Mouse (Mus musculus) C2C12 (cell line): ENCODE measurements around the gene Slitrk3. TPM values are rescaled to one million over a fixed set of nuclear protein-coding genes. Genes with fewer than 3 reads are reported as not detected.

Source experiments
- H3K27me3 ChIP-seq: one replicate; pipeline ENCODE4 v1.6.1; 2011; ENCODE audit not compliant: control insufficient read depth, insufficient read depth, insufficient read length
- H3K36me3 ChIP-seq: one replicate; pipeline ENCODE4 v1.6.1; 2011; ENCODE audit not compliant: control insufficient read depth, insufficient read depth
- H3K4me3 ChIP-seq: one replicate; pipeline ENCODE4 v1.5.1; 2011; ENCODE audit warnings: mild to moderate bottlenecking, control low read depth; ENCODE audit not compliant: poor library complexity, insufficient read depth, severe bottlenecking
- H3K79me2 ChIP-seq: one replicate; pipeline ENCODE4 v1.6.1; 2011; ENCODE audit not compliant: control insufficient read depth, insufficient read depth
- H3K79me3 ChIP-seq: one replicate; pipeline ENCODE4 v1.6.1; 2011; ENCODE audit warnings: low read depth, control low read depth
- H3ac ChIP-seq: one replicate; pipeline ENCODE3; 2011; ENCODE audit warnings: low read depth; ENCODE audit not compliant: control insufficient read depth, insufficient read length
- CEBPB ChIP-seq: IDR thresholded peaks from one replicate; pipeline ENCODE4 v1.6.1; 2011; ENCODE audit warnings: low read depth, mild to moderate bottlenecking, control low read depth, moderate library complexity
- CTCF ChIP-seq: IDR thresholded peaks from one replicate; pipeline ENCODE4 v1.5.1; 2011; ENCODE audit not compliant: control insufficient read depth, insufficient read depth, insufficient read length
- FOSL1 ChIP-seq: IDR thresholded peaks from one replicate; pipeline ENCODE4 v1.8.0; 2011; ENCODE audit warnings: mild to moderate bottlenecking, low read length; ENCODE audit not compliant: poor library complexity, insufficient read depth, severe bottlenecking
- MAX ChIP-seq: IDR thresholded peaks from one replicate; pipeline ENCODE4 v1.6.1; 2011; ENCODE audit warnings: mild to moderate bottlenecking, control low read depth
- MYOD1 ChIP-seq: IDR thresholded peaks from one replicate; pipeline ENCODE4 v1.6.1; 2011; ENCODE audit warnings: low read depth; ENCODE audit not compliant: control insufficient read depth, insufficient read length
- MYOG ChIP-seq: IDR thresholded peaks from one replicate; pipeline ENCODE4 v1.6.1; 2011; ENCODE audit not compliant: control insufficient read depth, insufficient read length; ENCODE audit errors: extremely low read depth
- USF1 ChIP-seq: IDR thresholded peaks from one replicate; pipeline ENCODE4 v1.6.1; 2011; ENCODE audit warnings: low read depth, mild to moderate bottlenecking, control low read depth, moderate library complexity
- polyA plus RNA-seq: library from polyadenylated mRNA; unstranded; fragments of >200 nt; fragmentation: generic; extraction: Trizol; gene quantifications from one replicate; pipeline ENCODE4 v1.2.1, GENCODE M21; 2012; ENCODE audit warnings: missing spikeins

Gene Slitrk3
- polyA plus RNA-seq, 1 experiment: not detected

DNA sequence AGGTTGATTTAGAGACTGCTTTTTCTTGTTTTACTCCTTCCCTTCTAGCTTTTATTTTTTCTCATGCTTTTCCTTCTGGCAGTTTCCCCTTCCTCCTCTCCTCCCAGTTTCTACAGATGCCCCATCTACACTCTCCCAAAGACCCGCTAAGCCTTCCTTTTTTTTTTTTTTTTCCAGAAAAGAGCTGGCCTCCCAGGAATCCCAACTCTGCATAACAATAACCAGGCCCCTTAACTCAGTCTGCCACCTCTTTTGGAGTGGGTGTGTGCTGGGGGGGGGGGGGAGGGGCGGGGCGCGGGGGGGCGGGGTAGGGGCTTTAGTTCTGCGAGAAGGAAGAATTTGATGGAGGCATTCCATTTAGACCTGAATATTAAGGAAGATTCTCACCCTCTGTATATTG, 51.6 kb downstream of the Slitrk3 start:
- no peak overlapping the region for H3ac ChIP-seq
- TF ChIP-seq FOSL1 (no peak), MAX (no peak), CEBPB (no peak), MYOD1 (no peak), USF1 (no peak), MYOG (no peak), CTCF (no peak)
- no peaks in the 10 kb centered on the region for H3K79me2 ChIP-seq
- no peaks in the 10 kb centered on the region for H3K36me3 ChIP-seq
- H3K4me3 ChIP-seq: no peak overlapping the region
- no peaks in the 10 kb centered on the region for H3K27me3 ChIP-seq
- no peaks in the 10 kb centered on the region for H3K79me3 ChIP-seq

DNA sequence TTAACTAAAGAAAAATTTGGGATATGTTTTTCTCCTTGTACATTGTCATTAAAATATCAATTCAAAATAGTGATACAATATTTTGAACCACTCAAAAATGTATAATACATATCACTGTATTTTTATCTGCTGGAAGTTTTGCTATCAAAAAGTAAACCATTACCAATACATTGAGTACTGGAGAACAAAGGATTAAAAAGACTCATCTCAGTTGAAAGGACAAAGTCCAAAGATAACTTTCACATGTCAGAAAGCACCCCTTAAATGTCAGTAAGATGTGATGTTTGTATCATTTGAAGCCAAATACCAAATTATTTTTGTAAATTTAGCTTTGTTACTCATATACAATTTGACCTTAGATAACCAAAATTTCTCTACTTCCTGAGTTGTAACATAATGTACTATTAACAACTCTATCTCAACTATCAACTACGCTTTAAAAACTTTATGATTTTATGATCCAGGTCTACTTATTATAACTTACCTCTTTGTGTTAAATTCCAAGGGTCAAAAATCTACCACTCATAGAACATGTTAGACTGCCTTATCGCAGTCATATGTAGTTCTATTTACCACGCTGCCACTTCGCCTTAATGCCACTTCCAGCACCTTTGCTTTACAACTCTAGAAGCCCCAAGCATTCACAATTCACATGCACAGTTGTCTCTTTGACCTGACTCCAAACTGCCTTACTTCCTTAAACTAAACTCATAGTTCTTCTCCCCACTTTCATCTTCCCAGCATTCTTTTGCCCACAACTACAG, 54.5 kb downstream of the Slitrk3 start:
- TF ChIP-seq MYOD1 (no peak), USF1 (no peak), FOSL1 (no peak), CTCF (no peak), MYOG (no peak), MAX (no peak), CEBPB (no peak)
- Histone ChIP-seq H3K4me3 (no peak overlapping the region), H3K79me3 (no peaks in the 10 kb centered on the region)

DNA sequence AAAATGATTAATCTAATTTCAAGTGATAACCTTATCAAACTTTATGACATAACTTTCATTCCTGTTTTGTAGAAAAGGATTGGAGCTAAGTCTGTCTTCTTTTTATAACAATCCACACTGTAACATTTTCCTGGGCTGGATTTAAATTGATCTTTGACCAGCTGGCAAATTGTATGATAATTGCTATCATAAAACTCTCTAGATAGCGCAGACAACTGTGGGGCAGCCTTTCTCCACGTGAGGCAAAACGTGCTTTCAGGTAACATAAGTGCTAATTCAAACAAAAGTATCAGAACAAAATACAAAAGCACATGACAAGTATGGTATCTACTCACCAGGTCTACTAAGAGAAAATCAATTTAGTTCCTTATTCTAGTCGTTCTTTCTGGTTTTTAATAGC, 60.1 kb downstream of the Slitrk3 start:
- Histone ChIP-seq H3K36me3 (no peaks in the 10 kb centered on the region), H3K79me2 (no peaks in the 10 kb centered on the region), H3K79me3 (no peaks in the 10 kb centered on the region), H3K4me3 (no peak overlapping the region), H3ac (no peak overlapping the region), H3K27me3 (no peaks in the 10 kb centered on the region)
- TF ChIP-seq MYOG (no peak), MYOD1 (no peak), FOSL1 (no peak)

More for the DNA sequence above, 54.5 kb downstream of the Slitrk3 start:
- Histone ChIP-seq H3ac (no peak overlapping the region), H3K36me3 (no peaks in the 10 kb centered on the region), H3K79me2 (no peaks in the 10 kb centered on the region), H3K27me3 (no peaks in the 10 kb centered on the region)

Other genes with a start within 250 kb of the Slitrk3 start
- gene Sis, start 89.9 kb downstream of the Slitrk3 start, polyA plus RNA-seq: not detected